Mouse (Mus musculus): ENCODE data around the gene Cnga4. TPM values are rescaled to one million over a fixed set of nuclear protein-coding genes. Genes with fewer than 3 reads are reported as not detected.
"Not testable (repeated sequence)": the region's sequence is repeated elsewhere in the genome, so short reads cannot be mapped to it uniquely, and the experiment has no call there.

Cnga4 gene
- polyA plus RNA-seq, 1 experiment from 2014 or later: 0.12 TPM

DNA sequence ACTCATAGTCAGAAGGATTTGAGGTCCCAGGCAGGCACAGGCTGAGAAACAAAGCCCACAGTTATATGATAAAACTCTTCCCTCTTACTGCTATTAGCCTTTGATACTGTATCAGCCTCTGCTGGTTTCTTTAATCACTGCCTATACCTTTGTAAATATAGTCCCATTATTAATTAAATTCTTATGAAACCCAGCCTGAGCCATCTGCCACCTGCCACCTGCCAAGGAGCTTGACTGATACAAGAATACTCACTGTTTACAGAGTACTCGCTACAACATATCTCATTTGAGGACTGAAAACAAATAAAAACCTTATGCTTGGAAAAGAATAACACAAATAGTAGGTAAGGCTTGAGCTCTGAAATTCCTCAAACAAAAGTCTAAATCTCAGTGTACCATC lies 9.8 kb upstream of the Cnga4 start:
- Histone ChIP-seq H3K27ac (replicated peaks) (no peak overlapping the region), H3K27me3 (replicated peaks; ENCODE audit: low read depth, poor library complexity, severe bottlenecking) (no peaks in the 10 kb centered on the region), H3K4me1 (peaks cover 15% of the 10 kb centered on the region), H3K36me3 (replicated peaks) (peaks cover 28% of the 10 kb centered on the region), H3K9me3 (no peaks in the 10 kb centered on the region), H3K4me3 (no peak overlapping the region)
- WGBS: 89% methylated on average over 1 of the region's 1 CpGs
- DNase-seq (ENCODE audit: low spot score): no peak

DNA sequence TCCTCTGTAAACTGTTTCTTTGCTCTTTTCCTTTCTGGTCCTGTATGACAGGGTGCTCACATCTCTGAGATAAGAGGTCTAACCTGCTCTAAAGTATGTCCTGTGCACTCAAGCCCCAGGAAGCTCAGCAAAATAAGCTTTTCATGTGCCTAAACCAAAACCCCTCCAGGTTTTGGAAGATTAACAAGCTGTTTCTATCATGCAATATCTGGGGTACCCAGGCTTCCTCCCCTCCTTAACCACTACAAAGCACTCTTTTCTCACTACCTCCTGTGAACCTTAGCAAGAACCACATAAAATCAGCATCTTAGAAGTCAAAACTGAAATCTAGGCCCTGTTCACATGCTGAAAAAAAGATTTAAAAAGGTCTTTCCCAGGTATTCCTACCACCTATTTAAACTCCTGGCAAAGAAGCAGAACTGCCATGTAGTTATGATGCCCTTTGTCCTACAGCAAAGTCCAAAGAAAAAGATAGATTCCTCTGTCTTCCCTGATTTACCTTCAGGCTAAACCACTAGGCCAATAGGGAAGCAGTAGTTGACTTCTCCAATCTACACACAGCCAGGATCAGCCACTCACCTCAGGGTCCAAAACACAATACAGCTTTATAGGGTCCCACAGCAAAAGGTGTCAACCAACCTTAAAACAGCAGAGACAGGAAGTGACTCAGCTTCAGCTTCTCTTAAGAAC lies 9.1 kb upstream of the Cnga4 start:
- no peak overlapping the region for H3K27ac ChIP-seq (replicated peaks)
- H3K4me1 ChIP-seq: peaks cover 15% of the 10 kb centered on the region
- no peaks in the 10 kb centered on the region for H3K9me3 ChIP-seq
- peaks cover 21% of the 10 kb centered on the region for H3K36me3 ChIP-seq (replicated peaks)
- no peak for DNase-seq (ENCODE audit: low spot score)
- H3K4me3 ChIP-seq: no peak overlapping the region
- no peaks in the 10 kb centered on the region for H3K27me3 ChIP-seq (replicated peaks; ENCODE audit: low read depth, poor library complexity, severe bottlenecking)

DNA sequence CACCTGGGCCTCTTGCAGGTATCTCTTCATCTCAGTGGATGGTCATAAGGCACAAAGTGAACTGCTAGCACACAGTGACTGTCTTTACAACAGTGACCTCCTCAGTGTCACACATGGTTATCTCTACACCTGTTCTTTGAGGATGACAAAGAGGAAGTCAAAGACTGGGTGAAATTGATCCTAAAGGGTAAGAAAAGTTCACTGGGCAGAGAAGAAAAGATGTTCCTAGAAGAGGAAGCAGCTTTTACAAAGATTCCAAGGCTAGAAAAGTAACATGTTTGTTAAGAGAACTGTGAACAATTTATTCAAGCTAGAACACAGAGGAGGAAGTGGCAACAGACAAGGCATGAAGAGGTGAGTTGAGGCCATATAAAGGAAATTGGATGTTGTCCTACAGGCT lies 8.2 kb upstream of the Cnga4 start:
- no peak overlapping the region for H3K27ac ChIP-seq (replicated peaks)
- peaks cover 20% of the 10 kb centered on the region for H3K4me1 ChIP-seq
- no peaks in the 10 kb centered on the region for H3K27me3 ChIP-seq (replicated peaks; ENCODE audit: low read depth, poor library complexity, severe bottlenecking)
- H3K9me3 ChIP-seq: no peaks in the 10 kb centered on the region
- H3K4me3 ChIP-seq: no peak overlapping the region
- peaks cover 19% of the 10 kb centered on the region for H3K36me3 ChIP-seq (replicated peaks)
- no peak for DNase-seq (ENCODE audit: low spot score)

DNA sequence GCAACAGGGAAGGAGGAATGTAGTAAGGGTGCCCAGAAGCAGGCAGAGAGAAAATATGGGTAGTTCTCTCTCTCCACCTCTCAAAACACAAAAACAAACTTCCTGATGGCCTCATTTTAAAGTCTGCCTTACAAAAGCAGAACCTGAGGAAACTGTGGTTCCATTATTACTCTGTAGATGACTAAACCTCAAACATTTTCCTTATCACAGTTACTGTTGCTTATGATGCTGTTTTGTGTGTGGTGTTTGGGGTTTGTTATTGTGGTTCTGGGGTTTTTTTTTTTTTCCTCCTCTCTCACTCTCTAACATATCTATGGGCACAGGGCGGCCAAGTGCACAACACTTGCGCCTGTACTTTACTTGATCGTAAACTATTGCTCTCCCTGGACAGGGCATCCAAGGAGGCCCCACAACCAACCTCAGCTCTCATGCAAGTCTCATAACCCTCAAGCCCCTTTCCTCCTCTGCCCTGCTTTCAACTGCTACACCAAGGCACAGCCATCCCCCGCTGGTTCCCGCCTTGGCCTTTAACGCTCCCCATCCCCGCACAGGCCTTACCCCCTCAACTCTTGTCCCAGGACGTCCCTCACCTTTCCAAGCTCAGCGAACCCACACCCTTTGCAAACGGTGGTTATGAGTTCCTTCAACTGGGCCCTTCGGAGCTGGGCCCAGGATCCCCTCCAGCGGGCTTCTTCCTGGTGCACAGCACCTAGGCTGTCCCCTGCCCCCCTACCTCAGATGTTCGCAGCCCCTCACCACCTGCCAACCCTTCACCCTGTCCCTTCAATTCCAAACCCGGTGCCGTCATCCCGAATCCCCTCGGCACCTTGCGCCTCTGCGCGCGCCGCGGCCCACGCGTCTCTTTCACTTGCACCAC lies 5.1 kb upstream of the Cnga4 start:
- WGBS: 2% methylated on average over 25 of the region's 25 CpGs
- Histone ChIP-seq H3K4me3 (peak overlapping the region; percentile 92), H3K27ac (replicated peaks) (peak overlapping the region; percentile 88), H3K36me3 (replicated peaks) (peaks cover 7% of the 10 kb centered on the region), H3K9me3 (no peaks in the 10 kb centered on the region), H3K4me1 (peaks cover 18% of the 10 kb centered on the region), H3K27me3 (replicated peaks; ENCODE audit: low read depth, poor library complexity, severe bottlenecking) (no peaks in the 10 kb centered on the region)
- DNase-seq (ENCODE audit: low spot score): no peak

DNA sequence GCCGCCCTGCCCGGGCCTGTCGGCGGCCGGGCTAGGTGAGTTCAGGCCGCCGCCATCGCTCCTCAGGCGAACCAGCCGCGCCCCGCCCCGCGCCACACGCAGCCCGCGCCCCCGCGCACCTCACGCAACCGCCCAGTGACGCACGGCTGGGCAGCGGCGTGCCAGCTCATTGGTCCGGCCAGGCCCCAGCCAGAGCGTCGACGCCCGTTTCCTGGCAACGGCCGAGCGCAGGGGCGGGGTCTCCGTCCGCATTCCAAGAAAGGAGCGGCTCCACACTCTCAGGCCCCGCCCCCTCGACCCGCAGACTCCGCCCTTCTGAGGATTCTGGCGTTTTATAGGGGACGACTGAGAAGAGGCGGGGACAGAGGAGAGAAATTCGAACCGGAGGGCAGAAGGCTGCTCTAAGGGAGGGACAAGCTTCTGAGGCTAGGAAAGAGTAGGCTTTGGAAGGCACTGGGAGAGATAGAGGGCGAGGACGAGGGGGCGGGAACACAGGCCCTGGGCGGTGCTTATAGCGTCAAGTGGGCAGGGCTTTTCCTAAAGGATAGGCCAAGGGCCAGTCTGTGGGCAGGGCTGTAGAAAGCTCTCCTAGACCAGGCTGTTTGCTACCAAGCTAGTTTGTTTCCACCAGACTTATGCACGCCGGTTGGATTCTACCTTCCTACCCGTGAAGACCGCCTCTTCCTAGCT lies 4.3 kb upstream of the Cnga4 start, which contains the start of gene Fam160a2:
Gene Fam160a2, minus strand, starts transcription at position 120 of the 690 bp plus-strand sequence.
- under 1% methylated on average over 55 of the region's 55 CpGs for WGBS
- peak within 1 kb of the TSS; percentile 88 for H3K27ac ChIP-seq (replicated peaks)
- DNase-seq (ENCODE audit: low spot score): peak; percentile 100

DNA sequence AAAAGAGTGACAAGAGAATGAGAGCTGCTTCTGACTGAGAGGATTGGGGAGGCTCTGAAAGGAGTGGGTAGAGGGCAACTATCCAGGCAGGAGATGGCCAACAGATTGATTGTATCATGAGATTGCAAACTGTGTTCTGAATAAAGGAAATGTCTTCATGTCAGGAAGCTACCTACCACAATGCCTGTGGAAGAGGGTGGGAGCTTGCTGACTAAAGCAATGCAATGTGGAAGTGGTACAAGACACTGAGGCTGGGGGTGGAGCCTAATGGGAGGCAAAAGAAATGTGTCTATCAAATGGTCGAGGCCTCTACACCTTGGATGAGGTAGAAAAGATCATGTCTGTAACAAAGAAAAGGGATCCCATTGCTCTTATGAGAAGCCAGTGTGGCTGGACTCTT lies 2.0 kb downstream of the Cnga4 start:
- no peak overlapping the region for H3K27ac ChIP-seq (replicated peaks)
- 78% methylated on average over 1 of the region's 1 CpGs for WGBS
- H3K36me3 ChIP-seq (replicated peaks): no peaks in the 10 kb centered on the region
- H3K4me3 ChIP-seq: no peak overlapping the region
- no peaks in the 10 kb centered on the region for H3K4me1 ChIP-seq
- DNase-seq (ENCODE audit: low spot score): no peak
- H3K27me3 ChIP-seq (replicated peaks; ENCODE audit: low read depth, poor library complexity, severe bottlenecking): no peaks in the 10 kb centered on the region; the same call in 1 of the 2 replicates
- H3K9me3 ChIP-seq: no peaks in the 10 kb centered on the region

More for the DNA sequence above, 4.3 kb upstream of the Cnga4 start, which contains the start of gene Fam160a2:
- peaks cover 6% of the 10 kb centered on the region for H3K36me3 ChIP-seq (replicated peaks)
- H3K9me3 ChIP-seq: no peaks in the 10 kb centered on the region
- peaks cover 16% of the 10 kb centered on the region for H3K4me1 ChIP-seq
- peak within 1 kb of the TSS; percentile 92 for H3K4me3 ChIP-seq
- no peaks in the 10 kb centered on the region for H3K27me3 ChIP-seq (replicated peaks; ENCODE audit: low read depth, poor library complexity, severe bottlenecking)

DNA sequence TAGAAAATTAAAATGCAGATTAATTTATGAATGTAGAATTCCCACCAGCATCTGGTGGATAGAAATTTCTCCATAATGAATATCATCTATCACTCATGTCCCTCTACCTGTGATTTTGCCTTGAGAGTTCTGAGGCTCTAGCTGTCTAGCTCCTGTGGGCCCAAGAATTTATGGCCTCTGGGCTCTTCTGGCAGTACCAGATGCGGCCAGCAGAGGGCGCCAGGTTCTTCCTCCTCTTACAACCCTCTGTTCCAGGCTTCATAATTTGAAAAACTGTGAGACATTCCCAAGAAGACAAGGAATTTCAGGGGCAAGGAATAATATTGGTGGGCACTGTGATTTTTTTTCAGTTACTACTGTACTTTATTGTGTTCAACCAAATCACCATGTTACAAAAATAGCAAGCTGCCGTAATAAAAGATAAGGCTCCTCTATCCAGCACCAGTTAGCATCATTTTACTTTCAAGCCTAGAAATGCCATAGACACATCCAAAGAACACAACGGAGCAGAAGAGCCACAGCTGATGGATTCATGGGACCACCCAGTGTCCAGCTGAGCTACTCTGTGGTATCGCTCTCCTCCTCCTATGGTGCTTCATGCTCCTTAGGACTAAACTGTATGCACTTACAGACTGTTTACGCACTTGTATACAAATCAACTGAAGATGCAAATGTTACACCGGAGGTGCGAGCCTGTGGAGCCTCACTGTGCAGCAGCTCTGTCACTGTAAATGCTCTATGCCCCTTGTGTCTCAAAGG lies 7.7 kb downstream of the Cnga4 start:
- H3K9me3 ChIP-seq; H3K27me3 ChIP-seq (replicated peaks; ENCODE audit: low read depth, poor library complexity, severe bottlenecking); H3K27ac ChIP-seq (replicated peaks); H3K36me3 ChIP-seq (replicated peaks); H3K4me1 ChIP-seq; H3K4me3 ChIP-seq: not testable (repeated sequence)
- WGBS: 62% methylated on average over 8 of the region's 8 CpGs
- DNase-seq (ENCODE audit: low spot score): peak; percentile 80

DNA sequence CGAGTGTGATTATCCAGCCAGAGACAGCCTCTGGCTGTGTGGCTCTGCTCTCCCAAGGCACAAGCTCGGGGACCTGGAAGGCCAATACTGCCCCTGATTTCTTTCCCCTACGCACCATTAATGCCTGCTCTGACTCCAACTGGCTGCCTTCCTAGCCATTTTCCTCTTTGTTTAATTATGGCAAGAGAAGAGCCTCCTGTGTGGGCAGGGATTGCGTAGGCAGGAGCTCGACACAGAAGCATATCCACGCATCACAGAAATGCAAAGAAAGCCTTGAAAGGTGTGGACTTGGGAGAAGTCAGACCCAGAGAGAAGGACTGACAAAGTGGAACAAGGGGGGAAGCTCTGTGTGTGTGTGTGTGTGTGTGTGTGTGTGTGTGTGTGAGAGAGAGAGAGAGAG lies 10.0 kb downstream of the Cnga4 start:
- Histone ChIP-seq H3K36me3 (replicated peaks) (no peaks in the 10 kb centered on the region), H3K4me1 (no peaks in the 10 kb centered on the region), H3K9me3 (no peaks in the 10 kb centered on the region), H3K27me3 (replicated peaks; ENCODE audit: low read depth, poor library complexity, severe bottlenecking) (no peaks in the 10 kb centered on the region; the same call in 1 of the 2 replicates), H3K27ac (replicated peaks) (no peak overlapping the region), H3K4me3 (no peak overlapping the region)
- WGBS: 57% methylated on average over 6 of the region's 6 CpGs
- no peak for DNase-seq (ENCODE audit: low spot score)

DNA sequence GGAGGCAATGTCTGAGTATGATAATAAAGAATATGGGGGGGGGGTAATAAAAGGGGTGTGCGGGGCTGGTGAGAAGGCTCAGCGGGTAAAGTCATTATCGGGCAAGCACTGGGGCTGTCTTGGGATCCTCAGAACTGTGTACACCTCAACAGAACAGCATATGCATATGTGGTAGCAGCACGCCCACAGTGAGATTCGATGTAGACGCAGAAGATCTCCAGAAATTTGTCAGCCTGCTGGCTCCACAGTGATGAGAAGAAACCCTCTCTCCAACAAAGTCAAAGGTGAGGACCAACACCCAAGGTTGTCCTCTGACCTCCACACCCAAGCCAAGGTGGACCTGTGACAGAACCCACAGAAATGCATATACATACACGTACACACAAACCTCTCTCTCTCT lies 12.2 kb downstream of the Cnga4 start:
- no peak overlapping the region for H3K4me3 ChIP-seq
- 90% methylated on average over 7 of the region's 7 CpGs for WGBS
- H3K27ac ChIP-seq (replicated peaks): no peak overlapping the region
- no peak for DNase-seq (ENCODE audit: low spot score)
- no peaks in the 10 kb centered on the region for H3K4me1 ChIP-seq
- H3K27me3 ChIP-seq (replicated peaks; ENCODE audit: low read depth, poor library complexity, severe bottlenecking): no peaks in the 10 kb centered on the region
- no peaks in the 10 kb centered on the region for H3K9me3 ChIP-seq
- no peaks in the 10 kb centered on the region for H3K36me3 ChIP-seq (replicated peaks)

DNA sequence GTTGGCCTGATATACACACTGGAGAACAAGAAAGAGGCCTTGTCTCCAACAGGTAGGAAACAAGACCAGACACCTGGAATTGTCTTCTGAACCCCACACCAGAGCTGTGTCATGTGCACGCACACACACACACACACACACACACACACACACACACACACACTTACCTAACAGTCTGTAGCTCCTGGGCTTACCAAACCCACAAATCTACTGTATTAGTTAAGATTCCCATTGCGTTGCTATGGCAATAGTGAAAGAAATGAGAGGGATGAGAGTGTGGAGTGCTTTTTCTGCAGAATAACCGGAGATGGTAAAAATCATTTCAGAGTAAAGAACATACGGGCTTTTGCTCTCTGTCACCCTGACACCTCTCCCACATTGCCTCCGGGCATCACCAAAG lies 13.7 kb downstream of the Cnga4 start:
- Histone ChIP-seq H3K9me3 (no peaks in the 10 kb centered on the region), H3K27ac (replicated peaks) (no peak overlapping the region), H3K27me3 (replicated peaks; ENCODE audit: low read depth, poor library complexity, severe bottlenecking) (no peaks in the 10 kb centered on the region), H3K36me3 (replicated peaks) (no peaks in the 10 kb centered on the region), H3K4me1 (no peaks in the 10 kb centered on the region), H3K4me3 (no peak overlapping the region)
- 86% methylated on average over 5 of the region's 5 CpGs for WGBS
- no peak for DNase-seq (ENCODE audit: low spot score)

DNA sequence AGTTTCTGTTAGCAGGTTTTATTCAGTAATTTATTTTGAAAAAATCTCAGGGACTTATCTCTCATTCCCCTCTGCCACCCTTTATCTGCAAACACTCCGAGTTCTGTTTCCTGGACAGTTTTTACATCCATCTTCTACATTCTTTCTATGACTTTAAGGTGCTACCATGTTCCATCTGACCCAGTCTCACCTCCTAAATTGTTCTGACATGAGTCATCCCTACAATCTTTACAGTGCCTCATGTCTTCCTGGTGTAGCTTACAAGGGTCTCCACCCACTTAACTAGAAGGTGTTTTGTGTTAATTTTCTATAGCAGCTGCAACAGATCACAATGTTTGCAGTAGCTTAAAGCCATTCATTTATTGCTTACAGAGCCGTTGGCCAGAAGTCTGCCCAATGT lies 16.5 kb downstream of the Cnga4 start:
- no peak for DNase-seq (ENCODE audit: low spot score)
- H3K4me1 ChIP-seq: peaks cover 9% of the 10 kb centered on the region
- H3K36me3 ChIP-seq (replicated peaks): no peaks in the 10 kb centered on the region
- H3K4me3 ChIP-seq: no peak overlapping the region
- no peaks in the 10 kb centered on the region for H3K9me3 ChIP-seq
- WGBS: 64% methylated on average over 2 of the region's 2 CpGs
- H3K27ac ChIP-seq (replicated peaks): no peak overlapping the region
- H3K27me3 ChIP-seq (replicated peaks; ENCODE audit: low read depth, poor library complexity, severe bottlenecking): peaks cover 28% of the 10 kb centered on the region

DNA sequence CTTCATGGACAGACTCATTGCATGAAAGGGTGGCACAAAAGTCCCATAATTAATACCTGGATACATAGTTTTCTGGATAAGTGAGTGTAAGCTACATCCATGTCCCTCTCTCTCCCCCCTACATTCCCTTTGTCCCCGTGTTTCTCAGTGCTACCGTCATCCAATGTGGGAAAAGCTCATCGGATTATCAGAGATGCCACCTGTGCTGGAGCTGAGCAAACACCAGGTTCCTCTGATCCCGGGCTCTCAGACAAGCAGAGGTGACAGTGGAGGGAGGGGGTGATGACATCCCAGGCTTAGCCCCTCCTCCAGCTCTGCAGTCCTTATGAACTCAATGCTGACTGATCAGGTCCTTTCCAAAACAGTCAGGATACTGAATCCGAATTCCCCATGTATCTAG lies 20.0 kb downstream of the Cnga4 start:
- Histone ChIP-seq H3K36me3 (replicated peaks) (no peaks in the 10 kb centered on the region), H3K4me1 (peaks cover 14% of the 10 kb centered on the region), H3K27ac (replicated peaks) (no peak overlapping the region), H3K4me3 (no peak overlapping the region), H3K9me3 (no peaks in the 10 kb centered on the region), H3K27me3 (replicated peaks; ENCODE audit: low read depth, poor library complexity, severe bottlenecking) (peaks cover 58% of the 10 kb centered on the region)
- no peak for DNase-seq (ENCODE audit: low spot score)
- 30% methylated on average over 5 of the region's 5 CpGs for WGBS
